Mouse (Mus musculus) spleen, adult 2 months (tissue): ENCODE measurements around the gene Vmn2r80.

ENCODE experiments used
- CTCF ChIP-seq: fragments of 200-500 bp; IDR thresholded peaks from 2 replicates; pipeline ENCODE4 v1.5.1; 2011; ENCODE audit warnings: mild to moderate bottlenecking, inconsistent platforms; ENCODE audit not compliant: insufficient read depth, insufficient read length, insufficient replicate concordance; ENCODE audit errors: extremely low read depth
- POLR2A ChIP-seq: fragments of 200-500 bp; IDR thresholded peaks from 2 replicates; pipeline ENCODE4 v1.6.1; 2011; ENCODE audit warnings: low read depth, low read length, inconsistent platforms

DNA sequence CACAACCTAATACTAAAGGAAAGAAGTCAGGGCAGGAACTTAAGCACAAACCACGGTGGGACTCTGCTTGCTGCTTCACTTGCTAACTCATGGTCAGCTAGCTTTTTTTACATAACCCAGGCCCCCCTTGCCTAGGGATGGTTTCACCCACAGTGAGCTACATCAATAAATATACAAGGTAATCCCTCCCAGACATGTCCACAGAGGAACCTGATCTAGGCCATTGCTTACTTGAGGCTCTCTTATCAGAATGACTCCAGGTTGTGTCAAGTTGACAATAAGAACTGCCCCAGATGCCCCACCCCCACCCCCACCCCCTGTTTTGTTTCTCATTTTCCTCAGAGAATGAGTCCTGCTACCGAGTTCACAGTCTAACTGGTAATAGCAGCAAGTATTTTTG is 41.0 kb upstream of the Vmn2r80 start:
- TF ChIP-seq CTCF (no peak), POLR2A (no peak)
